Mouse (Mus musculus) thymus, postnatal 14 days (tissue): Measurements from ENCODE around the gene Gm4131.
A peak's percentile ranks its signal among the peaks of the same experiment; 100 is the strongest.

Source experiments
- DNase-seq: peaks from one replicate; pipeline ENCODE4 v3.0.0; 2021

Gene Gm4131

DNA sequence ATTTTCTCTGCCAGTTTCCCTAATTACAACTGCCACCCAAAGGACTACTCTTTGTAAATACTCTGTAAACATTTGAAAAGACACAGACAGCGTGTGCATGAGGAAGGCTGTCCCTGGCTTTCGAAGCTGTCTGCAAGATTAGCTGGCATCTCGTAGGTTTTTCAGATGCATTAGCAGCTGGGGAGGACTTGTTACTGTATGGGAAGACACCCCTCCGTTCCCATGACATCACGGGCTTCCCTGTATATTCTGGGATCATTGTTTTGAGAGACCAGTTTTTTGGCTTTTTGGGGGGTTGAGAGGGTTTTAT lies 111.2 kb downstream of the Gm4131 start:
- DNase-seq = no peak

DNA sequence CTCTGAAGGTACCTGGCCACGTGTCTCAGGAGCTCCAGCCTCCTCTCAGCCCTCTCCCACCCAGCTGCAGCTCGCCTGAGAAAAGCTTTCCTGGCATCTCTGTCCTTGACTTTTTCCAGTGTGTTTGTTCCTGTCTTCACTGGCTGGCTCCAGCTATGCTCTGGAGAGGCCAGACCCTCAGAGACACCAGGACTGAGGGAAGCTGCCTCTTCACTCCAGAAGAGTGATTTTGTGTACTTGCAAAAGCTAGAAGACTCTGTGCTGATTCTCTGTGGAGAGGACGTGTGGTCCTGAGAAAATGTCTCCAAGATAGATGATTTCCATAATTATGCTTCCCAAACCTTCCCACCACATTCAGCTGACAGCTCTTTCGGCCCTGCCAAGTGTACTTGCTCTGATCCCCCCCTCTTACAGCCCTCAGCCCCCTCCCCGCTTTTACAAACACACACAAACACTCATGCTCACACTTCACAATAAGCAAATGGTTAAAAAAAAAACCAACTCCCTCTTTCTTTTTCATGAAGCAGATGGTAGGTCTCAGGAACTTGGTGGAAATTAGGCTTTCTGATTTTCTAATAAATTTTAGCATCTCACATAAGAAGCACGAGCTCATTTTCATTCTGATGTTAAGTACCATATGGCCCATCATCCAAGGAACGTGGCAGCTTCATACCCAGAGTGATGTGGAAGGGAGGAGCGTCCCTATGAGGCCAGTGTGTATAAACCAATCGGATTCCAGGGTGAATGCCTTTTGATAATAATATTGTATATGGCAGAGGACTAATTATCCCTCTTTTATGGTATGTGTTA lies 111.8 kb downstream of the Gm4131 start:
- DNase-seq = no peak

DNA sequence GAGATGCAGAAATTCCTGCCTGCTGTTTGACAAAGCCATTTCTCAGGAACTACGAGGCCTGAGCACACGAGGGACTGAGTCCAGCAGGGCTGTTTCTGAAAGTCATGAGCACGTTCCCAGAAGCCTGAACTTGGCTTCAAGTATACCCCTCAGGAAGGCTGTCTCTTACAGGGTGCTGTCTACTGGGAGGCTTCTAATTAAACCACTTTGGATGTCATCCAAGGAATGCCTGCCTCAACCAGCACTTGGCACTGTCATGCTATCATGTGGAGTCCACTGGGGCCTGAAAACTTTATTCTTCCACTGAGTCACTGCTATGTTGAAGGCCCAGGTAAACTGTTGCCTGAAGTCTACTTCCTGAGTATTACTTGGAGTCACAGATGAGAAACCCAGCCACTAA lies 112.6 kb downstream of the Gm4131 start:
- DNase-seq = no peak

DNA sequence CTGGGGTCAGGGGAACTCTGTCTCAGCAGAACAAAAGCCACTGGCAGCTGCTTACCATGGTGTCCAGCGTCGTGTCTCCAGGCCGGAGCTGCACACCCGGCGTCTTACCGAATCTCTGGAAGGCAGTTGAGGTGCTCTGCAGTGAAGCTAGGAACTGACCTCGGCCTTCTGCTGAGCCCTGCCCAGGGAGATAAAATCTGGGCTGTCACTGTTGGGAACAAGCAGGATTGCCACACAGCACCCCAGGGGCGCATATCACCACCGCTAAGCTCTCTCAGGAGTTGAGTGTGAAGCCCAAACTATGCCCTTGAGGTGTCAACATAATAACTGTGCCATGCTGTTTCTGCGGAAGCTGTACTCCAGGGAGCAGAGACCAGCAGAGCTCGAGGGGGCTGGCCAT lies 113.4 kb downstream of the Gm4131 start:
- DNase-seq = no peak

DNA sequence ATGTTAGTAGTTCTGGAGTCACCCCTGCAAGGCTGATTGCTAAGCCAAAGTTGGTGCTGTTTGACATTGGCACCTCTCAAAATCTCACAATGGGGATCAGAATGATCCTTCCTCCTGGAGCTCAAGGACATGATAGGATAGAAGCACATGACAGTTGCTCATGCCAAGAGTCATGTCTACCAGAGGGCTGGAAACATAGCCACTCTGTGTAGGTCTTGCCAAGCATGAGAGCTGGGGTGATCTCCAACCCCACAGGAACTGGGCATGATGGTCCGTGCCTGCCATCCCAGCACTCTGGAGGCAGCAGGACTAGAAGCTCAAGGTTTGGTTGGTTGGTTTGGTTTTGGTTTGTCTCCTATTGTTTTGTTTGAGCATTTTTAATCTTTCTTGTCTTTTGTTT lies 116.0 kb downstream of the Gm4131 start:
- DNase-seq = no peak

DNA sequence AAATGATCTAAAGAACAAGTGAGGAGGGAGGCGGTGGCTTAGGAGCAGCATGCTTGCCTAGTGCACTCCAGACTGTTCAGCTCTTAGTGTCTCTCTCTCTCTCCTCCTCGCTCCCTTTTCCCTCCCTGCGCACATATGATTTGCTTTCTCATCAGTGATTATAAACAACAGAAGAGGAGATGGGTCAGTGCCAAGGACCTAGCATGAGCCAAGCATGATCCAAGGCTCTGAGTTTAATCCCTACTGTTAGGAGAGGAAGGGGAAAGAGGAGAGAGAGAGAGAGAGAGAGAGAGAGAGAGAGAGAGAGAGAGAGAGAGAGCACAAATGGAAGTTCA lies 119.5 kb downstream of the Gm4131 start:
- no peak for DNase-seq

DNA sequence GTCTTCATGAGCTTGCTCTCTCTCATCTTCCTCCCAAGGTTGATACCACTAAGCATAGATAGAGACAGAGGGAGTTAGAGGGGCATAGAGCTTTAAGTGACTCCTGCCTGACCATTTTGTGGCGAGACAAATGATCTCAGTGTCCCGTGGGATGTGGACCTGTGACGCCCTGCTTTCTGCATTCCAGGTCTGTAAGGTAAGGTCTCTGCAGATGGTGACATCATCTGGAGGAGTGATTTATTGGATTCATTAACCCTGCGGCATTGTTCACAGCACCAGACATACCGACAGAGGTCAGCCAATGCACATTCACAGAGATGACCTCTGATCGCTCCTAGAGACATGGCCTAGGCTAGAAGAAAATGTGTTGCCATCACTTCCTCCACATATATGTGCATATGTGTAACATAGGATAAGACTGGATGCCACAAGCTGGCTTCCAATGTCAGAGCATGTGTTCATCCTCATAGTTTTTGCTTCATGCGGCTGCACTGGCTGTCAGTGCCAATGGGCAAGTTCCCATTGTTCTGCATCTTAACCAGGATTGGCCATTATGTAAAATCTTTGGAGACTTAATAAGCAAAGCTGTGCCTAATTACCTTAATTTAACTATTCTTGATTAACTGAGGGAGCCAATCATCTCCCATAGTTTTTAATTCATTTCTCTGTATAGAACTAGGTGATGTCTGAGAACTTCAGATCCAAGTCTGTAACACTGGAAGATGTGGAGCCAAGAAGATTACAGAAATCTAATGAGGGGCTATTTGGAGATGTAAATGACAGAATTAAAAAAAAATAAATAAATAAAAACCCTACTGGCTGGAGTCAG lies 120.1 kb downstream of the Gm4131 start:
- DNase-seq = no peak

DNA sequence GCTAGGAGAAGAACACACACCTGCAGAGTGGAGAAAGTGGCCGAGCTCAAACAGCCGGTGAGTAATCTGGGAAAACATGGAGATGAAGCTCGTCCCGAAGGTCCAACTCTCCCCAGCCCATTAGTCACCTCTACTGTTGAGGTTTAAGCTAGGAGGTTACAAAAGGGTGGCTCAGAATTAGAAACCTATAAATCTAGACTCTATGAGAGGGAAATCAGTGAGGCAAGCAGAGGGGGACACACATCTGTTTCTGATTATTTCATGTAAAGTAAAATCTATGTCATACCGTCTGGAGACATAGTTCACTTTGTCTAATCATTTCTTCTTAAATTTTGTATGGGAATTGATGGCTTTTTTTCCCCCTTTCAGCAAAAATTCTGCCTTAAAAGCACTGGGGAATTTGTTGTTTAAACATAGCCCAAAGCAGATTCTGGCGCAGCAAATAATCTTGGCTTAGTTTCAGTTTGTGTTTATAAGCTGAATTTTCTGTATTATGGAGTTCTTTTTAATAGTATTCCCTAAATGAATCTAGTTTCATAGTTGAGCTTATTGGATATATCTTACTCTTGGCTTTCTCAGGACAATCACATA lies 122.8 kb downstream of the Gm4131 start:
- no peak for DNase-seq

DNA sequence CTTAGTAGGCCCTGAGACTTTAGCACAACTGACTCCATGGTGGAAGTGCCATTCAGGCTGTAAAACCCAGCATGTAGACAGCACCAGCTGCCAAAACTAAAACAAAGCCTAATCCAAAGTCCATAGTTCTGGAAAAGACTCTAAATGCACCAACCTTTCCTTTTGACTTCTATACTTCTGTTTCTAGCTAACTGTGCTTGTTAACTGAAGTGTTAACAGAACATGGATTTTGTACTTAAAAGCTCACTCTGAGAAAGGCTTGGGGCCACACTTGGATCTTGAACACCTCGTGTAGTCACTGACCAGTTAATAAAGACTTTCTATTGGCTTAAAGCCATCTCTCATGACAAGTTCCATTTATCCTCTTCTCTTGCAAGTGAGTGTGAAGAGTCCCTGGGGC lies 123.8 kb downstream of the Gm4131 start:
- DNase-seq = no peak

DNA sequence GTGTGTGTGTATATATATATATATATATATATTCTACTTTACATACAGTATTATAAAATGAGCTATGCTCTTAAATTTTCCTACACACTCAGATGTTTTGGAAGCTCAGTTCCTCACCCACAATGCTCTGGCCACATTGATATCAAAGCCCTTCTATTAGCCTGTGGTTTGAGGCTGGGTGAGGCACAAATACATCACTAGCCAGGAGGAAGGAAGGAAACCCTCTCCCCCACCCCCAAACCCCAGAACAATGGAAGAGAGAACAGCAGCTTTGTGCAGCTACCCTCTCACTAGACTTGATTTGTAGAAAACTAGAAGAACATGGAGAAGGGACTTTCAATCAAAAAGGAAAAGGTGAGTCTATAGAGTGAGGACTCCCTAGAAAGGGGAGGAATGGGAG lies 126.7 kb downstream of the Gm4131 start:
- no peak for DNase-seq

DNA sequence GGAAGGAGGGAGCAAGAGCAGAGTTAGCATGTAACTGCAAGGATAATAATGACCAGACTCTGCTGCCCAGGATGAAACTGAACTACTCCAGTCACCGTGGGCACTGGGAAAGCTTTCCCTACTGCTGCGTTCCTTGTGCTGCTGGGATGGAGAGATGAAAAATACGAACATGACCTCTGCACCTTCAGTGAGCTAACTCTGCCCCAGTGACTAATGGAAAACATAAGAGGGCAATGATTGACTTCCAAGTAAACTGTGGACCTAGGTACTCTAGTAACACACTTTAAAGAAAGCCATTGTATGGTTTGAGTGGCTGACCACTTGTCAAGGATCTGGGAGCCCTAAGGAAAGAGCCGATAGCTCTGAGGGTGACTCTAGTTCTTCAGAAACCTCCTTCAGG lies 128.5 kb downstream of the Gm4131 start:
- no peak for DNase-seq

DNA sequence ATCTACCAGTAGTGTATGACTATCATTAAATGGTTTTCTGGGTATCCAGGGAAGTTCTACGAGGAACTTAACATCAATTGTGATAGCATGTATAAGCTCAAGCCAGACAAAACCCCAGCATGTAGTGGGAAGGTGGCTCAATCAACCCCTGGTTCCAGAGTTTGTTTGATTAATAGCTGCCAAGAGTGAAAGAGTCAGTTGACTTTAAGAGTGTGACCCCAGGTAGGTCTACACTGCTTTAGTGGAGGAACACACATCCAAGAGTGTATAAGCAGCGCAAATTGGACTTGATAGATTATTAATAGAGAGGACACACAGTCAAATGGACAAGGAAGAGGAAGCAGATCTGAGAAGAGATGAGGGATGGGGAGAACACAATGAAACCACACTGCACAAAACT lies 128.9 kb downstream of the Gm4131 start:
- no peak for DNase-seq

DNA sequence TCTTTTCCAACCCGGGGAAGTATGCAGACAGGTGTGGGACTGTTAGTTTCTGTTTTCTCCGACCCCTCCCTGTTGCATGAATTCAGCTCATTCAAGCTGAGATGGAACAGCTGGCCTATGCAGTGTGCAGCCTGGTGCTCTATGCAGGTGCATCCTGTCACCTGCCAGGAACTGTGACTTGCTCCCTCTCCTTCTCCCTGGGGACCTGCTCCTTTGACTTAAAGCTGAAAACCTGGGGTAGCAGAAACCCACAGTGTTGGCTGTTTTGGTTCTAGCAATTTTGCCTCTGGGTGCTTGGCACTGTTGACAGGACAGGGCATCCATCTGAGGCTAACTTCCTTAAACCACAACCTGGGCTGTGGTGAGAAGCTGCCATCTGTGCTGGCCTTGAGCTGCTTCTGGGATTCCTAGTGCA lies 141.4 kb downstream of the Gm4131 start:
- DNase-seq = peak; percentile 79

DNA sequence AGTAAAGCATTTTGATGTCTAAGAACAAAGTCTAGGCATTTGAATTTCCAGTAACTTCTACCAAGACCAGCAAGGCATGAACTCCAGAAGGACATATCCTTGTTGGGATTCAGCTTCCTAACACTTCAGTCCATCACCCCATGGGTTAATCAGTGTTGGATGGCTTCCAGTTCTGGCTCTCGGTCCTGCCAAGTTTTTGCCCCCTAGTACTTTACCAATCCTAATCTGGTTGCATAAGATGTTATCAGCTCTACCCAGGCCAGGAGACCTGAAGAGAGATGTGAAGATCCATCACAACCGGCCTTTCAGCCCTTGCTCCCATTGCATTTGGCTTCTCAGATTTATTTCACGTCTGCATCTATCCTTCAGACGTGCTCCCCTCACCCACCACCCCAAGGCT lies 144.5 kb downstream of the Gm4131 start:
- no peak for DNase-seq

DNA sequence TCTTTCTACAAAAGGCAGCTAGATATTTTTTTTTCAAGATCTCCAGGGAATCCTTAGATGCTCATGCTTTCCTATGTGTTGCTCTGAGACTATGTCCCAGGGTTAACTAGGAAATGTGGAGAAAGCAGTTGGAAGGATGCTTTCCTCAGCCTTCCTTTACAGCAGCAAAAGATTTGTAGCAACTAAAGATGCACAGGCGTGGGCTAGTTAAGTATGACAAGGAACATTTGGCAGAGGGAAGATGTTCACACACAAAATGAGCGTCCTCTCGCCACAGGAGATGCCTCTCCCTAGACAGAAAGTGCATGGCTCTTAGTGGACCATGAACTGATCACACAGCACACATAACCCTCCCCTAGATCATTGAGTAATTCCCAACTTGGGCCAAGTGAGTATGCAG lies 149.2 kb downstream of the Gm4131 start:
- DNase-seq = no peak

DNA sequence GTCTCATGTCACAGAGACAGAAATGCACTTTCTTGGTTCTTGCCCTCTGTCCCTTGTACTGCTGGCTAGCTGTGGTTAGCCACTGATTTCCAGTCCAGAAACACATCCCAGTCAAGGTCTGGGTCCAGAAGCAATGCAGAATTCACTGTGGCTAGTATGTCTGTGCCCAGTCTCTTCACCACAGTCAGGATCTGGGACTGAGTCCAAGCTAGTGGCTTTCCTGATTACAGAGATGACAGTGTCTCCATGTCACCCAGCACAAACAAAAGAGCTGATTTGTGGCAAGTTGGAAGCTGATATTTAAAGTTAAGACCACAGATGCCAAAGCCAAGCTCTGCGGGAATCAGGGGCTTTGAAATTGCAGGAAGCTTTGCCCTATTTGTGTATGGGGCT lies 150.0 kb downstream of the Gm4131 start:
- DNase-seq = no peak

DNA sequence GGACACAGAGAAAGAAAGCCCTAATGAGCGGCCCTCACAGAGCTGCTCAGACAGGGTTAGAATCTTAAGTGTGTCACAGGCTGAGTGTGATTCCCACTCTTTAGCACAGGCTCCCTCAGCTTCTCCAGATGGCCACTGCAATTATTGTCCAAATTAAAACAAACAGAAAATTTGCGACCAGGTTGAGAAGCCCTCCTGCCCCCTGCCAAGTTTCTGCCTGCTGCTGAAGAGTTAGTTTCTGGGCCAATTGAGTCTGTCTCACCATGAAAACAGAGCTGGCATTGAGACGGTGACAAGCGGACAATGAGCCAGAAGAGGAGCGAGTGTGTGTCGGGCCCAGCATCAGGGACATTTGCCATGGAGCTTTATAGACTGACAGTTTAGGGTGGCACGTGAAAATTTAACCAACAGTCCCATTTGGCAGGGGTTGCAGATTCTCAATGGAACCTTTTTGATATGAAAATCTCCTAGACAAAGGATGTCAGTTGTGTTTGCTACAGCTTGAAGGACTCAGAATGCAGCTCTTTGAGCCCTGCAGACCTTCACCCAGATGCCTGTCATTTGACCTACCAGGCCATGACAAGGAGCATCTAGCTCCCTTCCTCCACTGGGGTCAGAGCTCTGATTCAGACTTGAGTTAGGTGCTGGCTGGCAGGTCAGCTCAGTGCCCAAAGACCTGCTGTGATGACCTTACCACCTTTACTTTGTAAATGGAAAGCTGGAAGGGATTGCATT lies 150.5 kb downstream of the Gm4131 start:
- no peak for DNase-seq
